Mouse (Mus musculus) heart, embryonic 13.5 days (tissue): ENCODE measurements around the gene Atp6v0a1. TPM values are rescaled to one million over a fixed set of nuclear protein-coding genes. Genes with fewer than 3 reads are reported as not detected.

Experiments used
- ATAC-seq: fragments of 200-750 bp; cut with Nextera tagmentation; 2 replicates; pipeline ENCODE4 v1.8.0; 2017; ENCODE audit warnings: moderate TSS enrichment; ENCODE audit not compliant: insufficient number of reproducible peaks, low FRiP score, low TSS enrichment; ENCODE audit errors: extremely low read depth
- H3K27ac ChIP-seq: fragments of 300-500 bp; sonication (generic); replicated peaks from 2 replicates; pipeline ENCODE4 v1.5.1; 2015; ENCODE audit warnings: moderate library complexity, mild to moderate bottlenecking, inconsistent platforms
- H3K27me3 ChIP-seq: fragments of 300-500 bp; sonication (generic); replicated peaks from 2 replicates; pipeline ENCODE4 v1.6.1; 2015; ENCODE audit warnings: mild to moderate bottlenecking, inconsistent platforms
- H3K36me3 ChIP-seq: fragments of 300-500 bp; sonication (generic); 2 replicates; pipeline ENCODE4 v1.6.1; 2015; ENCODE audit warnings: mild to moderate bottlenecking, inconsistent platforms
- H3K4me1 ChIP-seq: fragments of 300-500 bp; sonication (generic); 2 replicates; pipeline ENCODE4 v1.6.1; 2015; ENCODE audit warnings: inconsistent platforms
- H3K4me2 ChIP-seq: fragments of 300-500 bp; sonication (generic); 2 replicates; pipeline ENCODE4 v1.6.1; 2015; ENCODE audit warnings: inconsistent platforms, mild to moderate bottlenecking, moderate library complexity
- H3K4me3 ChIP-seq: fragments of 300-500 bp; sonication (generic); 2 replicates; pipeline ENCODE4 v1.5.1; 2015; ENCODE audit warnings: moderate library complexity, mild to moderate bottlenecking, inconsistent platforms
- H3K9ac ChIP-seq: fragments of 300-500 bp; sonication (generic); 2 replicates; pipeline ENCODE4 v1.6.1; 2015; ENCODE audit warnings: inconsistent platforms, mild to moderate bottlenecking, moderate library complexity
- H3K9me3 ChIP-seq: fragments of 300-500 bp; sonication (generic); 2 replicates; pipeline ENCODE4 v1.6.1; 2016; ENCODE audit warnings: inconsistent platforms
- WGBS: fragments of 180-500 bp; shearing (Covaris S2); methylation state at CpG from one replicate; pipeline ENCODE4 v1.1.7; 2015; ENCODE audit warnings: mixed read lengths; 5-methylcytosine and 5-hydroxymethylcytosine counted together
- polyA plus RNA-seq: library from polyadenylated mRNA; unstranded; fragments of >200 nt; fragmentation: Nextera tagmentation; extraction: Ambion mirVana; gene quantifications from 2 replicates; pipeline ENCODE4 v1.2.1, GENCODE M21; 2015

The Atp6v0a1 gene
- polyA plus RNA-seq, 1 experiment from 2014 or later = 54.9 TPM

GRCm38 (mm10) chr11:101086323-101086674 lies 77.0 kb downstream of the Atp6v0a1 start:
- Histone ChIP-seq H3K4me1 (peaks cover 45% of the 10 kb centered on the region), H3K27ac (peak overlapping the region; percentile 87), H3K9me3 (no peaks in the 10 kb centered on the region), H3K27me3 (peaks cover 2% of the 10 kb centered on the region), H3K4me3 (peak overlapping the region; percentile 79), H3K4me2 (peak overlapping the region; percentile 93), H3K36me3 (peaks cover 47% of the 10 kb centered on the region), H3K9ac (peak overlapping the region; percentile 97)
- no peak for ATAC-seq
- 75% methylated on average over 6 of the region's 6 CpGs for WGBS

- ATAC-seq = peak; percentile 62
- Histone ChIP-seq H3K27ac (peak within 1 kb of the TSS; percentile 87), H3K4me3 (peak within 1 kb of the TSS; percentile 79), H3K9me3 (no peaks in the 10 kb centered on the region), H3K36me3 (peaks cover 54% of the 10 kb centered on the region), H3K4me1 (peaks cover 39% of the 10 kb centered on the region), H3K4me2 (peak within 1 kb of the TSS; percentile 93), H3K27me3 (no peaks in the 10 kb centered on the region), H3K9ac (peak within 1 kb of the TSS; percentile 97)
- WGBS = 2% methylated on average over 51 of the region's 52 CpGs
These were observed 77.8 kb downstream of the Atp6v0a1 start, which contains the start of gene Mlx for GRCm38 (mm10) chr11:101086756-101087681. TSS of gene Mlx (plus strand) at chr11:101087277.

GRCm38 (mm10) chr11:101087682-101088055 lies 78.4 kb downstream of the Atp6v0a1 start:
- Histone ChIP-seq H3K4me1 (peaks cover 39% of the 10 kb centered on the region), H3K9ac (peak overlapping the region; percentile 97), H3K27me3 (no peaks in the 10 kb centered on the region), H3K36me3 (peaks cover 60% of the 10 kb centered on the region), H3K27ac (peak overlapping the region; percentile 87), H3K4me3 (peak overlapping the region; percentile 79), H3K9me3 (no peaks in the 10 kb centered on the region), H3K4me2 (peak overlapping the region; percentile 93)
- ATAC-seq = no peak
- 6% methylated on average over 8 of the region's 8 CpGs for WGBS

- no peak for ATAC-seq
- Histone ChIP-seq H3K4me1 (peaks cover 36% of the 10 kb centered on the region), H3K4me3 (no peak overlapping the region), H3K27me3 (no peaks in the 10 kb centered on the region), H3K9ac (no peak overlapping the region), H3K27ac (no peak overlapping the region), H3K9me3 (no peaks in the 10 kb centered on the region), H3K4me2 (no peak overlapping the region), H3K36me3 (peaks cover 69% of the 10 kb centered on the region)
- 86% methylated on average over 1 of the region's 1 CpGs for WGBS
These were observed 80.7 kb downstream of the Atp6v0a1 start for GRCm38 (mm10) chr11:101089931-101090330.

GRCm38 (mm10) chr11:101094930-101095313 lies 85.7 kb downstream of the Atp6v0a1 start:
- Histone ChIP-seq H3K9ac (peak overlapping the region; percentile 92), H3K27ac (peak overlapping the region; percentile 98), H3K27me3 (no peaks in the 10 kb centered on the region), H3K4me3 (peak overlapping the region; percentile 84), H3K9me3 (no peaks in the 10 kb centered on the region), H3K36me3 (peaks cover 75% of the 10 kb centered on the region), H3K4me1 (peaks cover 16% of the 10 kb centered on the region), H3K4me2 (peak overlapping the region; percentile 97)
- ATAC-seq = no peak
- WGBS = 1% methylated on average over 18 of the region's 18 CpGs

GRCm38 (mm10) chr11:101095314-101096024 lies 86.2 kb downstream of the Atp6v0a1 start, which contains the start of gene Psmc3ip:
TSS of gene Psmc3ip (minus strand) at chr11:101095436.
- Histone ChIP-seq H3K27ac (peak within 1 kb of the TSS; percentile 98), H3K4me1 (peaks cover 16% of the 10 kb centered on the region), H3K9ac (peak within 1 kb of the TSS; percentile 92), H3K27me3 (no peaks in the 10 kb centered on the region), H3K4me3 (peak within 1 kb of the TSS; percentile 84), H3K4me2 (peak within 1 kb of the TSS; percentile 97), H3K9me3 (no peaks in the 10 kb centered on the region), H3K36me3 (peaks cover 75% of the 10 kb centered on the region)
- ATAC-seq = peak; percentile 88
- under 1% methylated on average over 43 of the region's 43 CpGs for WGBS

- Histone ChIP-seq H3K4me3 (no peak overlapping the region), H3K36me3 (peaks cover 73% of the 10 kb centered on the region), H3K9ac (no peak overlapping the region), H3K4me2 (no peak overlapping the region), H3K27me3 (no peaks in the 10 kb centered on the region), H3K27ac (no peak overlapping the region), H3K4me1 (peaks cover 16% of the 10 kb centered on the region), H3K9me3 (no peaks in the 10 kb centered on the region)
- ATAC-seq = no peak
- WGBS = 89% methylated on average over 8 of the region's 8 CpGs
These were observed 89.0 kb downstream of the Atp6v0a1 start for GRCm38 (mm10) chr11:101098231-101098630.

- Histone ChIP-seq H3K9ac (no peak overlapping the region), H3K4me3 (no peak overlapping the region), H3K27me3 (no peaks in the 10 kb centered on the region), H3K4me1 (no peaks in the 10 kb centered on the region), H3K36me3 (peaks cover 81% of the 10 kb centered on the region), H3K9me3 (no peaks in the 10 kb centered on the region), H3K27ac (no peak overlapping the region), H3K4me2 (no peak overlapping the region)
- ATAC-seq = no peak
- 91% methylated on average over 5 of the region's 5 CpGs for WGBS
These were observed 93.8 kb downstream of the Atp6v0a1 start for GRCm38 (mm10) chr11:101103011-101103410.

GRCm38 (mm10) chr11:101109351-101109750 lies 100.1 kb downstream of the Atp6v0a1 start:
- Histone ChIP-seq H3K9me3 (peaks cover 3% of the 10 kb centered on the region; the same call in 1 of the 2 replicates), H3K4me3 (no peak overlapping the region), H3K36me3 (peaks cover 37% of the 10 kb centered on the region), H3K27ac (no peak overlapping the region), H3K27me3 (no peaks in the 10 kb centered on the region), H3K4me1 (peaks cover 9% of the 10 kb centered on the region), H3K4me2 (no peak overlapping the region), H3K9ac (no peak overlapping the region)
- no peak for ATAC-seq
- WGBS = 89% methylated on average over 4 of the region's 4 CpGs

- peaks cover 23% of the 10 kb centered on the region for H3K36me3 ChIP-seq
- peaks cover 17% of the 10 kb centered on the region for H3K4me1 ChIP-seq
- H3K9ac ChIP-seq = no peak overlapping the region
- H3K4me3 ChIP-seq = no peak overlapping the region
- WGBS = 56% methylated on average over 5 of the region's 5 CpGs
- no peaks in the 10 kb centered on the region for H3K27me3 ChIP-seq
- peaks cover 3% of the 10 kb centered on the region; the same call in 1 of the 2 replicates for H3K9me3 ChIP-seq
- H3K4me2 ChIP-seq = no peak overlapping the region
- no peak overlapping the region for H3K27ac ChIP-seq
- ATAC-seq = no peak
These were observed 101.5 kb downstream of the Atp6v0a1 start for GRCm38 (mm10) chr11:101110708-101111107.

- no peak for ATAC-seq
- no peak overlapping the region for H3K27ac ChIP-seq
- H3K9ac ChIP-seq = no peak overlapping the region
- 87% methylated on average over 4 of the region's 4 CpGs for WGBS
- H3K9me3 ChIP-seq = peaks cover 3% of the 10 kb centered on the region; the same call in 1 of the 2 replicates
- H3K4me2 ChIP-seq = no peak overlapping the region
- peaks cover 22% of the 10 kb centered on the region for H3K4me1 ChIP-seq
- H3K27me3 ChIP-seq = no peaks in the 10 kb centered on the region
- H3K36me3 ChIP-seq = peaks cover 20% of the 10 kb centered on the region
- no peak overlapping the region for H3K4me3 ChIP-seq
These were observed 101.9 kb downstream of the Atp6v0a1 start for GRCm38 (mm10) chr11:101111178-101111577.
